Mouse (Mus musculus) midbrain, embryonic 14.5 days (tissue): ENCODE measurements around the gene Capn11. TPM values are rescaled to one million over a fixed set of nuclear protein-coding genes. Genes with fewer than 3 reads are reported as not detected.
"Not testable (repeated sequence)": the region's sequence is repeated elsewhere in the genome, so short reads cannot be mapped to it uniquely, and the experiment has no call there.

Source experiments
- ATAC-seq: fragments of 200-750 bp; cut with Nextera tagmentation; 2 replicates; pipeline ENCODE4 v1.8.0; 2017; ENCODE audit warnings: moderate number of reproducible peaks, moderate library complexity; ENCODE audit not compliant: low FRiP score, low TSS enrichment
- DNase-seq: peaks from one replicate; pipeline ENCODE4 v3.0.0-alpha.2; 2015
- H3K27ac ChIP-seq: fragments of 300-500 bp; sonication (generic); replicated peaks from 2 replicates; pipeline ENCODE4 v1.5.1; 2014; ENCODE audit warnings: mild to moderate bottlenecking, low read depth, low read length, moderate library complexity
- H3K27me3 ChIP-seq: fragments of 300-500 bp; sonication (generic); 2 replicates; pipeline ENCODE4 v1.6.1; 2014; ENCODE audit warnings: low read length, control low read depth, mixed read lengths; ENCODE audit not compliant: control insufficient read depth, insufficient read depth
- H3K36me3 ChIP-seq: fragments of 300-500 bp; sonication (generic); 2 replicates; pipeline ENCODE4 v1.6.1; 2014; ENCODE audit warnings: low read length, control low read depth; ENCODE audit not compliant: control insufficient read depth, insufficient read depth
- H3K4me1 ChIP-seq: fragments of 300-500 bp; sonication (generic); 2 replicates; pipeline ENCODE4 v1.6.1; 2014; ENCODE audit warnings: mild to moderate bottlenecking, antibody characterized with exemption, low read length, control low read depth; ENCODE audit not compliant: control insufficient read depth, insufficient read depth
- H3K4me2 ChIP-seq: fragments of 300-500 bp; sonication (generic); 2 replicates; pipeline ENCODE4 v1.6.1; 2014; ENCODE audit warnings: mild to moderate bottlenecking, low read length, moderate library complexity
- H3K4me3 ChIP-seq: fragments of 300-500 bp; sonication (generic); replicated peaks from 2 replicates; pipeline ENCODE4 v1.5.1; 2014; ENCODE audit warnings: low read depth, low read length
- H3K9ac ChIP-seq: fragments of 300-500 bp; sonication (generic); replicated peaks from 2 replicates; pipeline ENCODE4 v1.6.1; 2014; ENCODE audit warnings: mild to moderate bottlenecking, low read length, moderate library complexity
- H3K9me3 ChIP-seq: fragments of 300-500 bp; sonication (generic); 2 replicates; pipeline ENCODE4 v1.6.1; 2016; ENCODE audit warnings: low read length, control low read depth, mixed read lengths; ENCODE audit not compliant: control insufficient read depth
- WGBS: fragments of 180-500 bp; shearing (Covaris S2); extraction: QIAGEN DNeasy Blood & Tissue Kit; methylation state at CpG from one replicate; pipeline ENCODE4 v1.1.7; 2014; 5-methylcytosine and 5-hydroxymethylcytosine counted together
- polyA plus RNA-seq: library from polyadenylated mRNA; unstranded; fragments of >200 nt; fragmentation: Nextera tagmentation; extraction: Ambion mirVana; gene quantifications from 2 replicates; pipeline ENCODE4 v1.2.1, GENCODE M21; 2014

The Capn11 gene
- polyA plus RNA-seq, 1 experiment from 2014 or later: 2.4 TPM

DNA sequence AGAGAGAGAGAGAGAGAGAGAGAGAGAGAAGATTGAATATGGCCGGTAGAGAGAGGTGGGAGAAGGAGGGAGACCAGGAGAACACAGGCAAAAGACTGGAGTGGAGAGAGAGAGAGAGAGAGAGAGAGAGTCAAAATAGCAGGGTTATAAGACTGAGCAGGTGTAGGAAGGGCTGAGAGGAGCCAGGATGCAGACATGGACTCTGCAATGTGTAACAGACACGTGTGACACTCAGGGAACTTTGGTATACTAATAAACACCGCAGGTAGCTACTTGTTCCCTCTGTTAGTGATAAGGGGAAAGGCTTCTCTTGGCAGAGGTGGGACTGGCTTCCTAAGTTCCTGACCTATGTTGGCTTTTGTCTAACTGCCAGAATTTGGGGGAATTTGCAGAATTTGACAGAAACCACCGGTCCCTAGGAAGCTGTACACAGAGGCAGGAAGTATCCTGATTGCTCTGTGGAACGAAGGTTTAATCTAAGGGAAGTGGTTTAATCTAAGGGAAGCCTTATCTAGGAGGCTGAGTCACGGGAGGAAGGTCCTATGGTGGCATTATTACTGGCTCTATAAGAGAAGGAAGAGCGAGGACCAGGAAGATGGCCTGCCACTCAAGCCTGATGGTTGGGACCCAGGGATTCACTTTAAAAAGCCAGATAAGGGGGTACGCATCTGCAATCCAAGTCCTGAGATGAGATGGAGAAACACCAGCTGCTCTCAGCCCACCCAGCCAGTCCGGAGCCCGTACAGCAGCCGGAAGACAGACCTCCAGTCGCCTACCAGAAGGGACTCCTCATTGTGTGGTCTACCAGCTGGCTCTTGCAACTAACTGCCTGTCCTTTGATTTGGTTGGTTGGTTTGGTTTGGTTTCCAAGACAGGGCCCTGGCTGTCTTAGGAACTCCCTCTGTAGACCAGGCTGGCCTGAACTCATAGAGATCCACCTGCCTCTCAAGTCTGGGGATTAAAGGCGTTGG lies 30.0 kb downstream of the Capn11 start:
- Histone ChIP-seq H3K4me2 (peak overlapping the region; percentile 74), H3K9me3 (no peaks in the 10 kb centered on the region), H3K27me3 (no peaks in the 10 kb centered on the region), H3K4me1 (0 out of 2 replicates have a peak, but pooled peaks cover 5% of the 10 kb centered on the region), H3K9ac (peak overlapping the region; percentile 58; the same call in 1 of the 2 replicates), H3K27ac (peak overlapping the region; percentile 60; the same call in 1 of the 2 replicates), H3K36me3 (no peaks in the 10 kb centered on the region), H3K4me3 (peak overlapping the region; percentile 46)
- ATAC-seq: no peak
- DNase-seq: no peak
- 61% methylated on average over 13 of the region's 13 CpGs for WGBS

DNA sequence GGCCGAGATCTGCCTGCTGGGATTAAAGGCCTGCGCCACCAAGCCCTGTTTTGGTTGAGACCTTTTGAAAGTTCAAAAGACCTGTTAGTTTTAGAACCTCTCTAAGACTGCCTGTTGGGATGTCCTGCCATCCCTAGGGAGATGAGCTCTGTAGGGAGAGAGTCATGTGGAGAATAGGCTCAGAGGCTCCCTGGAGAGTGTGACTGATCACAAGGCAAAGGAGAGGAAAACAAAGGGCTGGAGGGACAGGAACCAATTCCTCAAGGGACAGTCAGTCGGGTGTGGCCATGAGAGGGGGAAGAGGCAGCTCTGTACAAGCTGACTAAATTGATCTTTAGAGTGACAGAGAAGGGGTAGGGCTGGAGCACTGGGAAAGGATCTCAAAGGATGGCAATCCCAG lies 31.0 kb downstream of the Capn11 start:
- Histone ChIP-seq H3K36me3 (no peaks in the 10 kb centered on the region), H3K4me2 (no peak overlapping the region), H3K27me3 (no peaks in the 10 kb centered on the region), H3K9me3 (no peaks in the 10 kb centered on the region), H3K27ac (no peak overlapping the region), H3K4me3 (no peak overlapping the region), H3K4me1 (0 out of 2 replicates have a peak, but pooled peaks cover 5% of the 10 kb centered on the region), H3K9ac (no peak overlapping the region)
- no peak for DNase-seq
- ATAC-seq: no peak
- WGBS: 16% methylated on average over 3 of the region's 3 CpGs

DNA sequence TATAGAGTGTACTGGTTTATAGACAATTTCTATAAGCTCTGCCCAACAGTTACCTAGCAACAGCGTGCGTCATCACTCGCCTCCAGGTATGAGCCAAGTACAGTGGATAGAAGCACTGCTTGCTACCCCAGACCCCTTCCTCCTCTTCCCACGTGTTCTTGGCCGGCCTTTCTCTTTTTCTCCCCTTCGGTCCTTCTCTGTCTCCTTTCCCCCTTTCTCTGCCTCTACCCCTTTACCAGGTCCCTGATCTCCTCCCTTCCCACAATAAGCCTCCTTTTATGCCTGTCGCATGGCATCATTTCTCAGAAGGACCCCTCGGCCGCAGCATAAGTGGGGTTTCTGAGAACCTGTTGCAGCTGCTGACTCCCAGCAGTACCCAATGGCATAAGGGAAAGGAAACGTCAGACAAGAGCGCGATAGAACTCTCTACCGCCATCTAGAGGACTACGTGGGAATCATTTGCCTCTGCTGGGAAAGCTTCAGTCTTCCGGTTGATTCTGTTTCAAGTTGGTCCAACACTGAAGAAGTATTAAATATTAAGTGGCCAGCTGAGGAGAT lies 32.5 kb downstream of the Capn11 start:
- ATAC-seq: no peak
- peak; percentile 92 for DNase-seq
- Histone ChIP-seq H3K9me3 (no peaks in the 10 kb centered on the region), H3K36me3 (no peaks in the 10 kb centered on the region), H3K4me2 (no peak overlapping the region; the same call in 1 of the 2 replicates), H3K4me3 (no peak overlapping the region), H3K9ac (no peak overlapping the region), H3K4me1 (0 out of 2 replicates have a peak, but pooled peaks cover 5% of the 10 kb centered on the region), H3K27me3 (no peaks in the 10 kb centered on the region), H3K27ac (no peak overlapping the region)
- WGBS: 19% methylated on average over 15 of the region's 15 CpGs

DNA sequence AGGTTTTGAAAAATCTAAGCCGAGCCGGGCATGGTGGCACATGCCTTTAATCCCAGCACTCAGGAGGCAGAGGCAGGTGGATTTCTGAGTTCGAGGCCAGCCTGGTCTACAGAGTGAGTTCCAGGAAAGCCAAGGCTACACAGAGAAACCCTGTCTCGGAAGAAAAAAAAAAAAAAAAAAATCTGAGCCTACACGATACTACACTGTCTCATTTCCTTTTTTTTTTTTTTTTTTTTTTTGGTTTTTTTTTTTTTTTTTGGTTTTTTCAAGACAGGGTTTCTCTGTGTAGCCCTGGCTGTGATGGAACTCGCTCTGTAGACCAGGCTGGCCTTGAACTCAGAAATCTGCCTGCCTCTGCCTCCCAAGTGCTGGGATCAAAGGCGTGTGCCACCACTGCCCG lies 35.7 kb downstream of the Capn11 start:
- DNase-seq, ATAC-seq, H3K4me2 ChIP-seq, H3K27me3 ChIP-seq, H3K4me1 ChIP-seq, H3K9ac ChIP-seq, H3K9me3 ChIP-seq, H3K4me3 ChIP-seq, H3K27ac ChIP-seq, H3K36me3 ChIP-seq: not testable (repeated sequence)
- WGBS: 93% methylated on average over 8 of the region's 8 CpGs

DNA sequence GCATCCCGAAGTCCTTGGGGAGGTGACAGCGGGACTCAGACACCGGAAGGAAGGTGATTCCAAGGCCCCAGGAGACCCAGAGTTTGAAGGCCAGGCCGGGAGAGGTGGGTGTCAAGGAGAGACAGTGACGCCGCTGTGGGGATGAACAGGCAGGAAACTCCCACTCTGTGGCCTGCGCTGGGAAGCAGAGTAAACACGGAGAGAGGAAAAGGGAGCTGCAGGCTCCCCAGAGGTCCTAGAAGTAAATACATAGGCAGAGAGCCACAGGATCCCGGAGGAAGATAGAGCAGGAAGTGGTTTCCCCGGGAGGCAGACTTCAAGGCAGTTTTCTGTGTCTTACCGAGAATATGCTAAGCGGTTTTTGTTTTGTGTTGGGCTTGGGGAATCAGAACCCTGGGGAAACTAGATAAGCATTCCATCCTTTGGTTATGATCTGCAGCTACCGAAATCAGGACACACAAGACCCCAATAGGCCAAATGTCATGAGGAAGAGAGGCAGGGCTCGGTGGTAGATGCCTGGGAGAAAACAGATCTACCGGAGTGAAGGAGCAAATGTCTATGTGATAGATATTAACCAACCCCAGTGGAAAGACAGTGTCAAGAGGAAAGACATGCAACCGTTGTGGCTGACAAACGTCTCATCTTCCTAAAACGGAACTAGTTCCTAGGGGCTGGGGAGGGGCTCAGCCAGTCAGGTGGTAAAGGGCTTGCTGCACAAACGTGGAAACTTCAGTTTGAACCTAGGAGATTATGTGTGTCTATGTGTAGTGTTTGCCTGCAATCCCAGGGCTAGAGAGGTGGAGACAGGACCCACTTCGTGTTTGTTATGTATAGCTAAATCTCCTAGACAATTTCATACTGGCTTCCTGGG lies 39.5 kb downstream of the Capn11 start:
- DNase-seq (no peak), ATAC-seq (no peak)
- H3K27ac ChIP-seq: no peak overlapping the region
- no peak overlapping the region for H3K9ac ChIP-seq
- H3K9me3 ChIP-seq: no peaks in the 10 kb centered on the region
- 33% methylated on average over 20 of the region's 20 CpGs for WGBS
- no peaks in the 10 kb centered on the region for H3K27me3 ChIP-seq
- peak overlapping the region; percentile 17 for H3K4me2 ChIP-seq
- no peaks in the 10 kb centered on the region for H3K4me1 ChIP-seq
- no peak overlapping the region for H3K4me3 ChIP-seq
- H3K36me3 ChIP-seq: no peaks in the 10 kb centered on the region

DNA sequence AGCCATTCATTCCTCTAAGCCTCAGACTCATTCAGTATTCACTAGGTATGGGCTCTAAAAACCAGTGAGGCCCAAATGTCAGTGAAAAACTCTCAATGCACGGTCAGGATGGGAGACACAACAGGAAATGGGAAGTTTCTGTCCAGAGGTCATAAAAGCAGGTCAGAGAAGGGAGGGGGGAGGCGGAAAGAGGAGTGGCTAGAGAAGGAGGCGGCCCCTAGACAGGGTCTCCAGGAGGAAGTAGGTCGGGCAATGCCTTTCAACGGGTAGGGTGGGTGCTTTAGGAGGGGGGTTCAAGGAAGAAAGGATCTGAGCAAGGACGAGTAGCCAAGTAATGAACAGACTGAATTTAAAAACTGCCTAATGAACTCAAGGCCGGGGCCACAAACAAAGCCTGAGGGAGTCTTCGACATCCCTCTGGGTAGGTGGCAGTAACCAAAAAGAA lies 40.2 kb downstream of the Capn11 start:
- peak overlapping the region; percentile 17 for H3K4me2 ChIP-seq
- no peak overlapping the region for H3K4me3 ChIP-seq
- ATAC-seq: no peak
- H3K27ac ChIP-seq: no peak overlapping the region
- H3K9ac ChIP-seq: no peak overlapping the region
- DNase-seq: no peak
- H3K9me3 ChIP-seq: no peaks in the 10 kb centered on the region
- no peaks in the 10 kb centered on the region for H3K36me3 ChIP-seq
- H3K4me1 ChIP-seq: no peaks in the 10 kb centered on the region
- WGBS: 17% methylated on average over 8 of the region's 8 CpGs
- no peaks in the 10 kb centered on the region for H3K27me3 ChIP-seq

DNA sequence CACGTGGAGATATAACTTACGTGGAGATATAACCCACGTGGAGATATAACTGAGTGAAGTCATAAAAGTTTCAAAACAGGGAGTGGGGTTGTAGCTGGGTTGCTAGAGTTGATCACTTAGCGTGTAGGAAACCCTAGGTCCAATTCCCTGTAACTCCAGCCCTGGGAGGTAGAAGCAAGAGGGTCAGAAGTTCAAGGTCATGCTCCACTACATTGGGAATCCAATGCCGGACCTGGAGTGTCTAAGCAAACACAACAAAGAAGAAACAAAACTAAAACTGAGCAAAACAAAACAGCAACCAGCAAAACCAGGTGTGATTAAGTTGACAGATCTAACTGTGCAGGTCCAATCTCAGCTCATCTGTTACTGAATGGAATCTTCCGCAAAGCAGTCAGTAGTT lies 41.5 kb downstream of the Capn11 start:
- ATAC-seq (no peak), DNase-seq (no peak)
- Histone ChIP-seq H3K9me3 (no peaks in the 10 kb centered on the region), H3K4me3 (no peak overlapping the region), H3K27me3 (no peaks in the 10 kb centered on the region), H3K4me1 (no peaks in the 10 kb centered on the region), H3K27ac (no peak overlapping the region), H3K9ac (no peak overlapping the region), H3K36me3 (no peaks in the 10 kb centered on the region), H3K4me2 (no peak overlapping the region)
- 92% methylated on average over 6 of the region's 6 CpGs for WGBS

DNA sequence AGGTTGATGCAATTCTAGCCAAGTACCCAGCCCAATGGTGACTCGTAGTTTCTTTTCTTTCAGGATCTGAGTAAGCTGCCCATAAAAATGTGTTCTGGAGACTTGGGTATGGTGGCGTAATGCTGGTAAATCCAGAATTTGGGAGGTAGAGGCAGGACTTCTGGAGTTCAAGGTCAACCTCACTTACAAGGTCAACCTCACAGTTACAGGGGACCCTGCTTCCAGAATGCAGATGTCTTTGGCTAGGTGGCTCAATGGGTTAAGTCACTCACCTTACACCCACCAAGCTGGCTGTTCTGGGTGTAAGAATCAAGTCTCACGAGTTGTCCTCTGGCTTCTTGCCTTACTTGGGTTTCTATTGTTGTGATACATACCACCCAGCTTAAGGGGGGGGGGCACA lies 42.4 kb downstream of the Capn11 start:
- Histone ChIP-seq H3K36me3 (no peaks in the 10 kb centered on the region), H3K4me3 (no peak overlapping the region), H3K9me3 (no peaks in the 10 kb centered on the region), H3K4me1 (no peaks in the 10 kb centered on the region), H3K9ac (no peak overlapping the region), H3K4me2 (no peak overlapping the region), H3K27ac (no peak overlapping the region), H3K27me3 (no peaks in the 10 kb centered on the region)
- WGBS: 84% methylated on average over 3 of the region's 3 CpGs
- no peak for DNase-seq
- ATAC-seq: no peak
